Mouse (Mus musculus): ENCODE measurements around the gene Car6.

Car6 gene

GRCm38 (mm10) chr4:150181304-150181703 lies 19.8 kb downstream of the Car6 start:
- no peak for DNase-seq (ENCODE audit: low spot score)

DNA sequence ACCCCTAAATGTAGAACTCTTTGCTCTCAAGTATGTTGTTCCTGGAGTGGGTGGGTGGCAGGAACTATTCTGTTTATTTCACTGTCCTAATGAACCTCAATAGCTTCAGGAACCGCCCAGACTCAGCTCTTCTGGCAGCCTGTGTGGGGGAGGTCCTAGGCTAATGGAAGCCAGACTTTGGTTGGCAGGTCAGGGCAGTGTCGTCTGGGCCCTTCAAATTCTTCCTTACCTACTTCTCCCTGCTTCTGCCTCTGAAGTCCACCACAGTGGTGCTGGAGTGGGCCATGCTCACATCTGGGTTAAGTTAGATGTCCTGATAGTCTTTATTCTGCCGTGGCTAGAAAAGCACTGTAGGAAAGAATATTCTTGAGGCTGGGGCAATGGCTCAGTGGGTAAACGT lies 23.0 kb downstream of the Car6 start:
- DNase-seq (ENCODE audit: low spot score): peak; percentile 50

DNA sequence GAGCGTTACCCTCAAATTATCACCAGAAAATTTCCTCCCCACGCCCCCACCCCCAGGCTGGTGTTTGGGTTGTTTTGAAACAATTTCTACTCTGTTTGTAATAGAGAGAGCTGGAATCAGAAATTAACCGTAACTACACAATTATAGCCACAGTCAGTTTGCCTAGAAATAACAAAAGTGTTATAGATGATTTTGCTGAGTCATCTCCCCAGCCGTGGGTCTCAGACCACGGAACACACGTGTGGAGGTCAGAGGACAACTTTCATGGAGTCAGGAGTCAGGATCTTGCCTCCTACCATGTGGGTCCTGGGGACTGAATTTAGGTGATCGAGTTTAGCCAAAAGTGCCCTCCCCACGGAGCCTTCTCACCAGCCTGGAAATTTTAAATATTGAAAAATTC lies 24.0 kb downstream of the Car6 start:
- DNase-seq (ENCODE audit: low spot score): no peak

DNA sequence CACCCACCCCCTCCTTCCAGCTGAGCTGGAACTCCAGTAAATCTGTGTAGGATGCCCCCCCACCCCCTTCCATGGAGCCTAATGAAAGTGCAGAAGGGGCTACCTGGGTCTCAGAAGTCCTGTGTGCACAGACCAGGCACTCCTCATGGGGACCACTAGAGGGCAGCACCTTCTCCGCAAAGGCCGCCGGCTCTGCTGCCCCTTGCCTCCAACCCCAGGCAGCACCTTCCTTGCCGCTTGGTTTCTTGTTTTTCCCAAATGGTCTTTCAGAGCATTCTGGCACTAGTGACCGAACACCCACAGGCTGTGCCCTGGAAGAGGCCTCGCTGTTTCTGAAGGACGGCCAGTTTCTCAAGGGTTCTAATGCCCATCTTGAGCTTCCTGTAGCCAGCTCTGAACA lies 24.6 kb downstream of the Car6 start:
- peak; percentile 84 for DNase-seq (ENCODE audit: low spot score)

- no peak for DNase-seq (ENCODE audit: low spot score)
Measured at GRCm38 (mm10) chr4:150174027-150174426, 27.1 kb downstream of the Car6 start.

GRCm38 (mm10) chr4:150173281-150173680 lies 27.9 kb downstream of the Car6 start:
- peak; percentile 67 for DNase-seq (ENCODE audit: low spot score)

DNA sequence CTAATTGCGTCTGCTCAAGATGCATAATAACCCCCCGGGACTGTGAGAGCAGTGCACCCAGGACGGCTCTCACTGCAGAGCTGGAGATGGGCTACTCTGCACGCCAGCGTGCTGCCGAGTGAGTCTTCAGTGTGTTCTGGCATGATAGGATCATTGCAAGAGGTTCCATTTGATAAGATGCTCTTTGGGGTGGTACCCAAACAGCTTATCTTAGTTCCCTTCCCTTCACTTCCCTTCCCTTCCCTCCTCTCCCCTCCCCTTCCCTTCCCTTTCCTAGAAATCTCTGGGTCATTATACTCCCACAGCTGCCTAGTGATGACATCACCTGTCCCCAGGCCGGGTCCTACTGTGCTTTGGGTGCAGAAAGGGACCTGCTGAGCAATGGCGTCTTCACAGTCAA lies 29.0 kb downstream of the Car6 start:
- no peak for DNase-seq (ENCODE audit: low spot score)

DNA sequence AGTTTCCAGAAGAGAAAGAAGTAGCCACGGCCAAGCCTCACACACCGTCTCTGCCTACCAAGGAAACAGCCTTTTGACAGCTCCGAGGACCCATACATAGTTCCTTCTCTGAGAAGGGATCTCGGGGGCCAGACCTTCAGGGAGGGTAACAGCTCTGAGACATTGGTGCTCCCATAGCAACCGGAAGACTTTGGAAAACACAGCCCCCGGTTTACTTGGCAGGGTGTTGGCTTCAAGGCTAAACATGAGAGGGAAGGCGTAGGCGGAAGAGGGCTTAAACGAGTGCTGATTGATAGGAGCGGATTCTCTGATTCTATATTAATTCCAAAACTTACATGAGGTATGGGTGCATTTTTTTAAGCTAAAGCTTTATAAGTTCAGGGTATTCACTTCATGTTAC lies 32.7 kb downstream of the Car6 start:
- no peak for DNase-seq (ENCODE audit: low spot score)

GRCm38 (mm10) chr4:150164875-150165274 lies 36.3 kb downstream of the Car6 start:
- DNase-seq (ENCODE audit: low spot score): peak; percentile 40

GRCm38 (mm10) chr4:150162561-150163169 lies 38.5 kb downstream of the Car6 start:
- DNase-seq (ENCODE audit: low spot score): no peak

GRCm38 (mm10) chr4:150159458-150159857 lies 41.7 kb downstream of the Car6 start:
- DNase-seq (ENCODE audit: low spot score): no peak

DNA sequence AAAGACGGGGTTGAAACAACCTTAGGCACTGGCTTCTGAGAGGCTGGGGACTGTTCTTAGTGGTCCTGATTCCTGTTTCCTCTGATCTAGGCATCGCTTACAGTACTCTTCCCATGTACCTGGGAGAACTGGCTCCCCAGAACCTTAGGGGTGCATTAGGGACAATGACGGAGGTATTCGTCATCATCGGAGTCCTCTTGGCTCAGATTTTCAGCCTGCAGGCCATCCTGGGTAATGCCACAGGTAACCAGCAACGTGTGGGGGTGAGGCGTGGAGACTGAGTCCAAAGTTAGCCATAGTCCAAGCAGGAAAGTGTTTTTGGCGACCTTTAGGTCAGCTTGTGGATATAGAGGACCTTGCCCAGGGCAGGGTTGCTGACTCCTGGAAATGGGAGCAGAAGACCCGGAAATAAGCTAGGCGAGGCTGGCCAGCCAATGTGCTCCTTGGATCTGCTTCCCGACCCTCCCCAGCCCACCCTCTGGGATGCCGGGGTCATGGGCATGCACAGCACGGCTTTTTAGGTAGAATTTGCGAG lies 43.7 kb downstream of the Car6 start:
- no peak for DNase-seq (ENCODE audit: low spot score)

DNA sequence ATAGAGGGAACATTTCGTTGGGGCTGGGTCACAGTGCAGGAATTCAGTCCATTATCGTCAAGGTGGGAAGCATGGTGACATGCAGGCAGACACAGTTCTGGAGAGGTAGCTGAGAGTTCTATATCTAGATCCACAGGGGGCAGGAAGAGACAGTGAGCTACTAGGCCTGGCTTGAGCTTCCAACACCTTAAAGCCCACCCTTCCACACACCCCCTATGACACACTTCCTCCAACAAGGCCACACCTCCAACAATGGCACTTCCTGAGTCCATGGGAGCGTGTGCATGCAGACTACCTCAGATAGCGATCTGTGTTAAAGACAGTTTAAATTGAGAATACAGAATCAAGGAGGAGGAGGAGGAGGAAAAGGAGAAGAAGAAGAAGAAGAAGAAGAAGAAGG lies 45.4 kb downstream of the Car6 start:
- DNase-seq (ENCODE audit: low spot score): no peak

GRCm38 (mm10) chr4:150155301-150155700 lies 45.8 kb downstream of the Car6 start:
- DNase-seq (ENCODE audit: low spot score): no peak

DNA sequence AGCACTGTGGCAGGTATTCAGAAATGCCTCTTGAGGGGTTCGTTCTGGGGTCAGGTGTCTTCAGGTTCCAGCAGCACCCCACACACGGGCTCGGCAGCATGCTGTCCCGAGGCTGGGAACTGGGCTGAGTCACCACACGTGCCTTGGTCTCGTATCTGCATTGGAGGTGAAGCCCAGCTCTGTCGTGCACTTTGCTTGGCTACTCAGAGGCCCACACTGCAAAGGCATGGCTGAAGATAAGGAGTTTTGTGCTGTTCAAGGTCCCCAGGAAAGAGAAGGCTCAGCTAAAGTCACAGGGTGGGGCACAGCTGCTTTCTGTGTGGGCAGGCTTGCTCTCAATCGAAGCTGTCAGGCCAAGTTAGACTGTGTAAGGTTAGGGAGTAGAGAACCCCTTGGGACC lies 48.6 kb downstream of the Car6 start:
- DNase-seq (ENCODE audit: low spot score): no peak

DNA sequence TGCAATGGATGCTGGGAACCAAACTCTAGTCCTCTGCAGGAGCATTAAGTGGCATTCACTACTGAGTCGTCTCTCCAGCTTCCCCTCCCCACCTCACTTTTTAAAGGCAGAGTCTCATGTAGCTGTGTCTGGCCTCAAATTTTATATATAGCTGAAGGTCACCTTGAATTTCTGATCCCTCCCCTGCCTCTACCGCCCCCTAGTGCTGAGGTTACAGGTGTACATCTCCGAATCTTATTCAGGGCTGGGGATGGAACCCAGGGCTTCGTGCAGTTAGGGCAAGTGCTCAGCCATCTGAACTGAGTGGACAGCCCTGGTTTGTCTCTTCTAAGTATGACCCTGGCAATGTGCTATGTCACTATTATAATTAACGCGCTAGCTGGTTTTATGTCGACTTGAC lies 50.1 kb downstream of the Car6 start:
- no peak for DNase-seq (ENCODE audit: low spot score)

- no peak for DNase-seq (ENCODE audit: low spot score)
Measured at GRCm38 (mm10) chr4:150146286-150146685, 54.8 kb downstream of the Car6 start.

- DNase-seq (ENCODE audit: low spot score): no peak
Measured at GRCm38 (mm10) chr4:150144242-150144641, 56.9 kb downstream of the Car6 start.

- no peak for DNase-seq (ENCODE audit: low spot score)
Measured at GRCm38 (mm10) chr4:150140346-150140745, 60.8 kb downstream of the Car6 start.

- no peak for DNase-seq (ENCODE audit: low spot score)
Measured at GRCm38 (mm10) chr4:150139090-150139489, 62.0 kb downstream of the Car6 start.

DNA sequence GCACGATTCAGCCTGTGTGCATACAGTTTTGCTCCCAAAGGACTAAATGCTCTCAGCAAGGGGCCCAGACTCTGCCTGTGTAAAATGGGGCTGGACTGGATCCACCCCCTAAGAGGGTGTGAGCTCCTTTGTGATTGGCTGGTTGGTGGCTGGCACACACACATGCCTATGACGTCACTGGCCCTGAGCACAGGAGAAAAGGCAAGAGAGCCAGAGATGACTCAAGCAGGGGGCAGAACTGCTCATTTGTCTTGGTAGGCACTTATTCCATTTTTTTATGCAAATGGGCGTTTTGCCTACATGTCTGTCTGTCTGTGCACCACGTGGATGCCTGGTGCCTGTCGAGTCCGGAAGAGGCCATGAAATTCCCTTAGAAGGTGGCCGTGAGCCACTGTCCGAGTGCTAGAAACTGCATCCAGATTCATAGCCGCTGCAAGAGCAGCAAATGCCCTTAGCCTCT lies 63.0 kb downstream of the Car6 start:
- DNase-seq (ENCODE audit: low spot score): peak; percentile 89

DNA sequence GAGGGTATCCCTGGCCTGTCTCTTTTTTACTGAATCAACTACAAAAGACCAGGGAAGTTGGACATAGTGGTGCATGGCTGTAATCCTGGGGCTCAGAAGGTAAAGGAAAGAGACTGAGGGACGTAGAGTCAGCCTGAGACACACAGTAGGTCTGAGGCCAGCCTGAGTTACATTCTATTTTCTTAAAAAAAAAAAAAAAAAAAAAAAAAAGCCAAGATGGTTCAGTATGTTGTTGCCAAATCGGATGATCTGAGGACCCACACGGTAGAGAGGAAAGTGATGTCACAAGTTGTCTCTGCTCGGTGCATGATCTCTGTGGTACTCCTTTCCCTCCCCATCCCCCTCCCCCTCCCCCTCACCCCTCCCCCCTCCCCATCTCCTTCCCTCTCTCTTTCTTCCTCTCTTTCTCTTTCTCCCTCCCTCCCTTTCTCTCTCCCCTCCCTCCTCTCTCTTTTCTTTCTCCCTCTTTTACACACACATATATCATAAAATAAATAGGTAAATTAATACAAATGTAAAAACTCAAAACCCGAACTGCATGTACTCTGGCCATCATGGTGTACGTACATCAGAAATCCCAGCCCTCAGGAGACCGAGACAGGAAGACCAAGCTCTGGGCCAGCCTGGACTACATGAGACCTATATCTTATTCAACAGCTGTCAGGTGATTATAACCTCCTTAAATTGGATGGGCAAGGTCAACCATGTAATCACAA lies 63.6 kb downstream of the Car6 start:
- no peak for DNase-seq (ENCODE audit: low spot score)

All from embryo, embryonic 10 days (tissue).